Mouse (Mus musculus): Measurements from ENCODE around the gene Nkain4. TPM values are rescaled to one million over a fixed set of nuclear protein-coding genes. Genes with fewer than 3 reads are reported as not detected.

Nkain4 gene
- total RNA-seq, 2 experiments from 2014 or later: 43.2 to 44.2 TPM

- no peak for DNase-seq (ENCODE audit: low spot score in 2 of 2)
These were observed 861 bp downstream of the Nkain4 start for GRCm38 (mm10) chr2:180953638-180954037.

DNA sequence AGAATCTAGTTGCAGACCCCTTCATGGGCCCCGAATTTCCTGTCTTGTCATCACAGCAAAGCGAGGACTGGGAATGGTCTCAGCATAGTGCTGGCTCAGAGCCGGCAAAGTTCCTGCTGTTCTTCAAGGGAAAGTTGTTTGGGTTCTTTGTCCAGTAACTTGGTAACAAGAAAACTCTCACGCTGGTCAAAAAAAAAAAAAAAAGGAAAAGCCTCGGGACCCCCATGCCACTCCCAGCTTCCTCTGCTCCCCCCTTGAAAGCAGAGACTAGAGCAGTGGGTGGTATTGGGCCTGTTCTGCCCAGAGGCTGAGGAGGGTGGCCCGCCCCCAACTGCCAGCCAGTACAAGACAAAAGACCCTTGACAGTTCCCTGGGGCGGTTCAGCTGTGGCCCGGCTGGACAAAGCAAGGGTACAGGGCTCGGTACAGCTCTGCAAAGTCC, 1.7 kb downstream of the Nkain4 start:
- DNase-seq (ENCODE audit: low spot score in 2 of 2): no peak

- DNase-seq (ENCODE audit: low spot score in 2 of 2): no peak
These were observed 4.6 kb downstream of the Nkain4 start for GRCm38 (mm10) chr2:180949947-180950346.

- DNase-seq (ENCODE audit: low spot score in 2 of 2): no peak
These were observed 12.6 kb downstream of the Nkain4 start for GRCm38 (mm10) chr2:180941869-180942268.

GRCm38 (mm10) chr2:180940187-180940586, 14.3 kb downstream of the Nkain4 start:
- no peak for DNase-seq (ENCODE audit: low spot score in 2 of 2)

- DNase-seq (ENCODE audit: low spot score in 2 of 2): no peak
These were observed 22.1 kb downstream of the Nkain4 start for GRCm38 (mm10) chr2:180932418-180932817.

DNA sequence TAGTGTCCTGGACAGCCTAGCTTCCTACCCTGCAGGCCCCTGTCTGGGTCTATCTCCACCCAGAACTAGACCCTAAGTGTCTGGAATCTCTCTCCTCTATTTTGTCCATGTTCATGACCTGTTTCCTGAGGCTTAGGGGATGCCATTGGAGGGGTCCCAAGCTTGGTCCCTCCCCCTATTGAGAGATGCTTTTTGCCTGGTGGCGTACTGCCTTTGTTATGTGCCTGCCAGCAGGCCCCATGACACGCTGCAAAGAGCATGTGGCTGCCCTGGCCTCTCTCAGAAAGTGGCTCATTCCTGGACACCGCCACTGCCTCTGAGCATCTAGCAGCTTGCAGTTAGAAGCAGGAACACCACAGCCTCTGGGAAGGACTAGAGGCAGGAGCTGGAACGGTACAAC, 25.8 kb downstream of the Nkain4 start, which contains the start of gene Birc7:
Birc7 (plus strand) TSS at position 301 of the 400 bp plus-strand sequence.
- DNase-seq (ENCODE audit: low spot score in 2 of 2): no peak

- peak; percentile 69 to 79 for DNase-seq (ENCODE audit: low spot score in 2 of 2)
These were observed 29.3 kb downstream of the Nkain4 start for GRCm38 (mm10) chr2:180925176-180925575.

DNA sequence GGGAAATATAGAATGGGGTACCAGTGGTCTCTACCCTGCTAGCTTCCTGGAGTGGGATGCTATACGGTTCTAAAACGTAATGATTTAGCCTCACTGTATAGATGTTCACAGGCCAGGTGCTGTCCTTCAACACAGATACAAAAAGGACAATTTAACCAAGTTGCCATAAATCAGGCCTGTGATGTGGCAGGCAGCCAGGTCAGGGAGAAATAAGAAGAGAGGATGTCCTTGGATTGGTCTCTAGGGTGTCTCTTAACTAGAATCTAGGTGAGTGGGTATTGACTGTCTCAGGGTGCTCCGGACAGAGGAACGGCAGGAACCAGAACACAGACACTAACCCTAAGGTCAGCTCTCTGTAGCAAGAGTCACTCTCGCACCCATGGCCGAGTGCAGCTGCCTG, 31.8 kb downstream of the Nkain4 start:
- no peak for DNase-seq (ENCODE audit: low spot score in 2 of 2)

DNA sequence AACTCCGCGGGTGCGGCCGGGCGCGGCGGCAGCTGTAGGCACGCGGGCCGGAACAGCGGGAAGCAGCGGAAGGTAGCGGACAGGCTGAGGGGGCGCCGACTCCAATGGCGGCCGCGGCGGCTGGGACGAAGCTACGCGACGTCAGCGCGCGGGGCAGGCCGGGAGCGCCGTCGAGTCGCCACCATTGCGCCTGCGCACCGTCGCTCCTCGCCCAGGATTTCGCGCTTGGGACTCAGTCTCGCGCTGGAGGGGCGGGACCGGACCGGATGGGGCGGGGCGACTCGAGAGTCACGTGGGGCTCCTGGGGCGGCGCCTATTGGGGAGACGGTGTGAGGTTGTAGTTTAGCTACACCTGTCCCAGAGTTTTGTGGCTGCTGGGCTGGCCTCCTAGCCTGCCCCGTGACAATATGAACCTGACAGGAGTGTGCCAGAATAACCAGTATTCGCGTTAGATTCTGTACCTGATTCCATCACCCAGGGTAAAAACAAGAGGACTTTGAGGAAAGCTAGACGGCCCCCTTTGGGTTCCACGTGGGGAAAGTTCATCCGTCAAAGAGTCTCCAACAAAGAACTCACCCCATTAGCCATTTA, 33.6 kb downstream of the Nkain4 start, which contains the start of gene Ythdf1:
Ythdf1 (minus strand) TSS at position 140 of the 591 bp plus-strand sequence.
- peak; percentile 98 for DNase-seq (ENCODE audit: low spot score in 2 of 2)

- DNase-seq (ENCODE audit: low spot score in 2 of 2): peak in 1 of 2 experiments; percentile 19
These were observed 34.3 kb downstream of the Nkain4 start for GRCm38 (mm10) chr2:180919913-180920809.

- no peak for DNase-seq (ENCODE audit: low spot score in 2 of 2)
These were observed 38.5 kb downstream of the Nkain4 start for GRCm38 (mm10) chr2:180915886-180916433.

DNA sequence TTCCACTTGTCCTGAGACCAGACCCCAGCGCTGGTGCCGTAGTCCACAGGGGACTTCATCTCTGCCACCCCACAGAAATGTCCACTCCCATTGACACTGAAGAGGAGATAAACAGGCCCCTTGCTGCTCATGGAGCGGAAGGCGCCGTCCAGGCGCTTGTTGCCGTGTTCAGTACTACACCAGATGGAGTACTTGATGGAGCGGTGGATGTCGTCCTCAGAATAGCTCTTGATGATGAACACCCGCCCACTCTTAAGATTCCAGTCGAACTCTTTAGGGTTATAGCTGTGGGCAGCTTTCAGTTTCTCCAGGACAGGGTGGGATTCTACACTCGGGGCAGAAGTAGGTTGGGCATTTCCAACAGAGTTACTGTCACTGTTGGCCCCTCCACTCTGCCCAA, 43.6 kb downstream of the Nkain4 start:
- DNase-seq (ENCODE audit: low spot score in 2 of 2): no peak

GRCm38 (mm10) chr2:180905556-180906221, 48.8 kb downstream of the Nkain4 start:
- DNase-seq (ENCODE audit: low spot score in 2 of 2): no peak

- DNase-seq (ENCODE audit: low spot score in 2 of 2): peak in 1 of 2 experiments; percentile 35
These were observed 49.9 kb downstream of the Nkain4 start for GRCm38 (mm10) chr2:180904435-180905208.

GRCm38 (mm10) chr2:180902086-180902485, 52.4 kb downstream of the Nkain4 start:
- no peak for DNase-seq (ENCODE audit: low spot score in 2 of 2)

DNA sequence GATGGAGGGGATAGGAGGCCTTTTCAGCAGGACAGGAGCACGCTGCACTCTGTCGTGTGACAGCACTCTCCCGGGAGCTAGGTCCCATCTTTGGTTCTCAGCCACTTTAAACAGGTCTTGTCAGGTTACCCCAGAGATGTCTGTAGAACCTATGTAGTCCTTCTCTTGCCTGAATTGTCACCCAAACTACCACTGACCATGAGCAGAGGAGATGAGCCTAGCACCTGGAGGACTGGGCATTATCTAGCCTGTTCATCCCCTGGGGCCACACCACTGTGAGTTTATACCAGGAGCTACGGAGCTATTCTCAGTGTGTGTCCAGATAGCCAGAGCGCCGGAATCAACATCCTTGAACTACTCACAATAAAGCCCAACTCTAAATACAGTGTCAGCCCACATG, 56.6 kb downstream of the Nkain4 start:
- peak in 1 of 2 experiments; percentile 36 for DNase-seq (ENCODE audit: low spot score in 2 of 2)

GRCm38 (mm10) chr2:180896819-180897625, 57.5 kb downstream of the Nkain4 start:
- DNase-seq (ENCODE audit: low spot score in 2 of 2): peak in 1 of 2 experiments; percentile 65

DNA sequence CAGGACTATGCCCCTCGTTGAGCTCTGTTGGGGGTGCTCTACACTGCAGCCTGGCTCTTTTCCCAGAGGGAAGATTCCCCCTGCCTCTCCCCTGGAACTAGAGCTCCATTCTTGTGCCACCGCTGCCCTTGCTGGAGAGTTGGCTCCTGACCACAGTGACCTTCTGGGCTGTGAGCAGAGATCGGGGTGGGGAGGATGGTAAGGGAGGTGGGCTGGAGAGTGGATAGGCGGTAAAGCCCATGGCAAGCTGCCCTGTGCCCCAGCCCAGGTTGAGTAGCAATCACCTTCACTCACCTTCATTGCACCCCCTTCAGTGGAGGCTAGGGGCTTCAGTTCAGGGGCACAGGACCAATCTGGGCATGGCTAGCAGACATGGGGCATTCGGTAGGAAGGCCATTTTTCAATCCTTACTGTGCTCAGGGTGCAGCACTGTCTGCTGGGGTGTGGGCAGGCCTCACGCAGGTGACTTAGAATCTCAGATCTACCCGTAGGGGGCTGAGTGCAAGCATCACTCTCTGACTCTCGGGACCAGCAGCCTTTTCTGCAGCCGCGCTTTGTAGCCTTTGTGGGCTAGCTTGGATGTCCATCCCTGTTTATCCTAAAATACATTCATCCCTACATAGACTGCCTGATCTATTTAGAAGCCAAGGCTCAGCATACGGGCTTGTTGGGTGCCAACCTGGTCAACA, 58.5 kb downstream of the Nkain4 start:
- peak; percentile 34 to 44 for DNase-seq (ENCODE audit: low spot score in 2 of 2)
